Mouse (Mus musculus) lung, embryonic 14.5 days (tissue): ENCODE results near the gene Elf2. TPM values are rescaled to one million over a fixed set of nuclear protein-coding genes. Genes with fewer than 3 reads are reported as not detected.

Experiments
- ATAC-seq: fragments of 200-750 bp; cut with Nextera tagmentation; 2 replicates; pipeline ENCODE4 v1.8.0; 2017; ENCODE audit warnings: mild to moderate bottlenecking, moderate TSS enrichment, moderate library complexity; ENCODE audit not compliant: insufficient read depth
- DNase-seq: peaks from one replicate; pipeline ENCODE4 v3.0.0-alpha.2; 2015
- H3K27ac ChIP-seq: fragments of 300-500 bp; sonication (generic); 2 replicates; pipeline ENCODE4 v1.5.1; 2014; ENCODE audit warnings: low read depth, mild to moderate bottlenecking, moderate library complexity
- H3K27me3 ChIP-seq: fragments of 300-500 bp; sonication (generic); 2 replicates; pipeline ENCODE4 v1.6.1; 2014; ENCODE audit warnings: low read length, control low read depth; ENCODE audit not compliant: insufficient read depth
- H3K36me3 ChIP-seq: fragments of 300-500 bp; sonication (generic); 2 replicates; pipeline ENCODE4 v1.6.1; 2014; ENCODE audit warnings: control low read depth; ENCODE audit not compliant: insufficient read depth
- H3K4me1 ChIP-seq: fragments of 300-500 bp; sonication (generic); 2 replicates; pipeline ENCODE4 v1.6.1; 2014; ENCODE audit warnings: antibody characterized with exemption, control low read depth; ENCODE audit not compliant: insufficient read depth
- H3K4me2 ChIP-seq: fragments of 300-500 bp; sonication (generic); 2 replicates; pipeline ENCODE4 v1.6.1; 2014; ENCODE audit warnings: mild to moderate bottlenecking
- H3K4me3 ChIP-seq: fragments of 300-500 bp; sonication (generic); 2 replicates; pipeline ENCODE4 v1.5.1; 2014; ENCODE audit warnings: low read depth, low read length
- H3K9ac ChIP-seq: fragments of 300-500 bp; sonication (generic); 2 replicates; pipeline ENCODE4 v1.6.1; 2014
- H3K9me3 ChIP-seq: fragments of 300-500 bp; sonication (generic); 2 replicates; pipeline ENCODE4 v1.6.1; 2016; ENCODE audit warnings: low read depth, low read length, control low read depth
- CTCF ChIP-seq: IDR thresholded peaks from 2 replicates; pipeline ENCODE4 v1.5.1; 2016; ENCODE audit warnings: antibody characterized with exemption, low read depth
- WGBS: fragments of 180-500 bp; shearing (Covaris S2); extraction: QIAGEN DNeasy Blood & Tissue Kit; methylation state at CpG from one replicate; pipeline ENCODE4 v1.1.7; 2014; 5-methylcytosine and 5-hydroxymethylcytosine counted together
- polyA plus RNA-seq: library from polyadenylated mRNA; unstranded; fragments of >200 nt; fragmentation: Nextera tagmentation; extraction: Ambion mirVana; gene quantifications from 2 replicates; pipeline ENCODE4 v1.2.1, GENCODE M21; 2014

The Elf2 gene
- polyA plus RNA-seq, 1 experiment from 2014 or later: 60.8 TPM

- ATAC-seq (peak; percentile 17; the same call in 1 of the 2 replicates), DNase-seq (peak; percentile 70)
- Histone ChIP-seq H3K4me1 (no peaks in the 10 kb centered on the region), H3K4me3 (no peak overlapping the region), H3K4me2 (no peak overlapping the region), H3K9me3 (no peaks in the 10 kb centered on the region), H3K27ac (no peak overlapping the region), H3K27me3 (no peaks in the 10 kb centered on the region), H3K36me3 (no peaks in the 10 kb centered on the region), H3K9ac (no peak overlapping the region)
- 67% methylated on average over 5 of the region's 5 CpGs for WGBS
- TF ChIP-seq CTCF: no peak
Observed at GRCm38 (mm10) chr3:51379786-51380659, 39.6 kb upstream of the Elf2 start.

- 68% methylated on average over 3 of the region's 3 CpGs for WGBS
- Histone ChIP-seq H3K27me3 (no peaks in the 10 kb centered on the region), H3K4me1 (no peaks in the 10 kb centered on the region), H3K27ac (no peak overlapping the region), H3K9me3 (no peaks in the 10 kb centered on the region), H3K9ac (peak overlapping the region; percentile 48), H3K4me2 (peak overlapping the region; percentile 69), H3K36me3 (no peaks in the 10 kb centered on the region), H3K4me3 (peak overlapping the region; percentile 40)
- DNase-seq (no peak), ATAC-seq (peak; percentile 32; the same call in 1 of the 2 replicates)
- TF ChIP-seq CTCF: no peak
Observed at GRCm38 (mm10) chr3:51378665-51378946, 38.1 kb upstream of the Elf2 start.

GRCm38 (mm10) chr3:51377878-51378664 is 37.6 kb upstream of the Elf2 start:
- Histone ChIP-seq H3K27ac (peak overlapping the region; percentile 36; the same call in 1 of the 2 replicates), H3K4me2 (peak overlapping the region; percentile 69), H3K4me3 (peak overlapping the region; percentile 40), H3K27me3 (no peaks in the 10 kb centered on the region), H3K9ac (peak overlapping the region; percentile 48), H3K9me3 (no peaks in the 10 kb centered on the region), H3K36me3 (no peaks in the 10 kb centered on the region), H3K4me1 (no peaks in the 10 kb centered on the region)
- peak; percentile 67 for TF ChIP-seq CTCF
- ATAC-seq (peak; percentile 67), DNase-seq (peak; percentile 86)
- WGBS: 18% methylated on average over 31 of the region's 31 CpGs

- ATAC-seq (no peak), DNase-seq (peak; percentile 68)
- peak; percentile 64 for TF ChIP-seq CTCF
- Histone ChIP-seq H3K27me3 (no peaks in the 10 kb centered on the region), H3K4me1 (no peaks in the 10 kb centered on the region), H3K9ac (no peak overlapping the region), H3K36me3 (no peaks in the 10 kb centered on the region), H3K4me3 (no peak overlapping the region), H3K27ac (no peak overlapping the region), H3K9me3 (no peaks in the 10 kb centered on the region), H3K4me2 (no peak overlapping the region)
- WGBS: 79% methylated on average over 19 of the region's 19 CpGs
Observed at GRCm38 (mm10) chr3:51375307-51376265, 35.1 kb upstream of the Elf2 start.

- DNase-seq: no peak
- no peak for TF ChIP-seq CTCF
Observed at GRCm38 (mm10) chr3:51373544-51373943, 33.1 kb upstream of the Elf2 start.

GRCm38 (mm10) chr3:51372883-51373282 is 32.4 kb upstream of the Elf2 start:
- no peak for TF ChIP-seq CTCF
- Histone ChIP-seq H3K27me3 (no peaks in the 10 kb centered on the region), H3K4me3 (no peak overlapping the region), H3K4me2 (no peak overlapping the region), H3K27ac (no peak overlapping the region), H3K4me1 (no peaks in the 10 kb centered on the region), H3K36me3 (no peaks in the 10 kb centered on the region), H3K9me3 (no peaks in the 10 kb centered on the region), H3K9ac (no peak overlapping the region)
- no peak for DNase-seq
- ATAC-seq: no peak
- 58% methylated on average over 5 of the region's 5 CpGs for WGBS

More at GRCm38 (mm10) chr3:51373544-51373943, 33.1 kb upstream of the Elf2 start:
- H3K36me3 ChIP-seq: no peaks in the 10 kb centered on the region
- no peaks in the 10 kb centered on the region for H3K27me3 ChIP-seq
- 67% methylated on average over 5 of the region's 5 CpGs for WGBS
- H3K9me3 ChIP-seq: no peaks in the 10 kb centered on the region
- H3K4me1 ChIP-seq: no peaks in the 10 kb centered on the region
- H3K9ac ChIP-seq: no peak overlapping the region
- H3K4me3 ChIP-seq: no peak overlapping the region
- no peak for ATAC-seq
- no peak overlapping the region for H3K4me2 ChIP-seq
- H3K27ac ChIP-seq: no peak overlapping the region
